Mouse (Mus musculus) testis, adult 2 months (tissue): ENCODE results near the gene Tmem211.

Experiments
- CTCF ChIP-seq: fragments of 200-500 bp; IDR thresholded peaks from 2 replicates; pipeline ENCODE4 v1.5.1; 2012; ENCODE audit warnings: low read depth, mild to moderate bottlenecking, inconsistent platforms, low read length, moderate library complexity; ENCODE audit not compliant: control insufficient read depth, insufficient read depth, insufficient replicate concordance
- POLR2A ChIP-seq: fragments of 200-500 bp; IDR thresholded peaks from 2 replicates; pipeline ENCODE4 v1.6.1; 2012; ENCODE audit warnings: low read depth, mild to moderate bottlenecking, inconsistent platforms, low read length, moderate library complexity; ENCODE audit not compliant: control insufficient read depth

DNA sequence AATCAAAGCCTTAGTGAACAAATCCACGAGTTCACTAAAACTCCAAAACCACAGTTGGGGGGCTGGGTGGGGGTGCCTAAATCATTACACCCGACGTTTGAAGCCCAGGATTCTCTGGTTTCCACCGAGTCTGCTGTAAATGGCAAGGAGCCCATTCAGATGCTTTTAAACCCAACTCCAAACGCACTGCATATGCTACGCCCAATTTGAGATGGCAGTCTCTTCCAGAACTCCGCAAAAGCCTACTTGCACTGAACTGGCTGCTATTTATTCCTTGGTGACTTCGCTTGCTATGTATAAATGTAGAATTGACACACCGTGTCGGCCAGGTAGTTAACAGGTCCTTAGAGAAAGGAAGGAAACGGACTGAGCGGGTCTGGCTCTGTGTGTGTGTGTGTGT lies 31.3 kb upstream of the Tmem211 start:
- no peak for TF ChIP-seq CTCF
- TF ChIP-seq POLR2A, result no peak
